Mouse (Mus musculus): ENCODE data around the gene Tmem150a. TPM values are rescaled to one million over a fixed set of nuclear protein-coding genes. Genes with fewer than 3 reads are reported as not detected.

Gene Tmem150a
- total and polyA plus RNA-seq, 2 experiments = 62.9 to 244 TPM

- 84% methylated on average over 5 of the region's 5 CpGs for WGBS
- Histone ChIP-seq H3K4me3 (ENCODE audit: insufficient read depth, low read depth, low read length) (no peak overlapping the region), H3K27ac (replicated peaks; ENCODE audit: insufficient read depth, low read depth, low read length) (no peak overlapping the region), H3K4me1 (ENCODE audit: control insufficient read depth, insufficient read depth, low read length) (no peaks in the 10 kb centered on the region), H3K27me3 (ENCODE audit: control insufficient read depth, insufficient read depth, low read length) (no peaks in the 10 kb centered on the region), H3K9ac (ENCODE audit: low read depth, low read length) (no peak overlapping the region), H3K36me3 (ENCODE audit: control insufficient read depth, insufficient read depth, low read length) (peaks cover 54% of the 10 kb centered on the region), H3K79me2 (ENCODE audit: control insufficient read depth, insufficient read depth, low read length) (no peaks in the 10 kb centered on the region)
- TF ChIP-seq CTCF (IDR thresholded peaks at IDR 0.05; ENCODE audit: low read depth, low read length) (no peak), POLR2A (IDR thresholded peaks at IDR 0.05; ENCODE audit: extremely low read depth, insufficient read depth, low read length) (no peak)
- no peak for DNase-seq (ENCODE audit: extremely low read depth, low read depth, low spot score)
Measured at GRCm38 (mm10) chr6:72318440-72318839, 36.8 kb upstream of the Tmem150a start.

- Histone ChIP-seq H3K4me3 (ENCODE audit: insufficient read depth, low read depth, low read length) (no peak overlapping the region), H3K36me3 (ENCODE audit: control insufficient read depth, insufficient read depth, low read length) (peaks cover 57% of the 10 kb centered on the region), H3K4me1 (ENCODE audit: control insufficient read depth, insufficient read depth, low read length) (no peaks in the 10 kb centered on the region), H3K79me2 (ENCODE audit: control insufficient read depth, insufficient read depth, low read length) (no peaks in the 10 kb centered on the region), H3K27ac (replicated peaks; ENCODE audit: insufficient read depth, low read depth, low read length) (no peak overlapping the region), H3K9ac (ENCODE audit: low read depth, low read length) (no peak overlapping the region), H3K27me3 (ENCODE audit: control insufficient read depth, insufficient read depth, low read length) (no peaks in the 10 kb centered on the region)
- peak; percentile 30 for DNase-seq (ENCODE audit: extremely low read depth, low read depth, low spot score)
- TF ChIP-seq CTCF (IDR thresholded peaks at IDR 0.05; ENCODE audit: low read depth, low read length) (no peak; the same call in 1 of the 2 replicates), POLR2A (IDR thresholded peaks at IDR 0.05; ENCODE audit: extremely low read depth, insufficient read depth, low read length) (no peak)
- 80% methylated on average over 11 of the region's 11 CpGs for WGBS
Measured at GRCm38 (mm10) chr6:72319019-72319418, 36.2 kb upstream of the Tmem150a start.

- TF ChIP-seq CTCF (IDR thresholded peaks at IDR 0.05; ENCODE audit: low read depth, low read length) = no peak
- TF ChIP-seq POLR2A (IDR thresholded peaks at IDR 0.05; ENCODE audit: extremely low read depth, insufficient read depth, low read length) = no peak
- no peaks in the 10 kb centered on the region for H3K79me2 ChIP-seq (ENCODE audit: control insufficient read depth, insufficient read depth, low read length)
- H3K4me1 ChIP-seq (ENCODE audit: control insufficient read depth, insufficient read depth, low read length) = no peaks in the 10 kb centered on the region
- no peak overlapping the region for H3K27ac ChIP-seq (replicated peaks; ENCODE audit: insufficient read depth, low read depth, low read length)
- no peak for DNase-seq (ENCODE audit: extremely low read depth, low read depth, low spot score)
- no peak overlapping the region for H3K9ac ChIP-seq (ENCODE audit: low read depth, low read length)
- WGBS = 99% methylated on average over 3 of the region's 3 CpGs
- H3K27me3 ChIP-seq (ENCODE audit: control insufficient read depth, insufficient read depth, low read length) = no peaks in the 10 kb centered on the region
- H3K36me3 ChIP-seq (ENCODE audit: control insufficient read depth, insufficient read depth, low read length) = peaks cover 75% of the 10 kb centered on the region
- H3K4me3 ChIP-seq (ENCODE audit: insufficient read depth, low read depth, low read length) = no peak overlapping the region
Measured at GRCm38 (mm10) chr6:72322936-72323335, 32.3 kb upstream of the Tmem150a start.

- Histone ChIP-seq H3K4me3 (ENCODE audit: insufficient read depth, low read depth, low read length) (no peak overlapping the region), H3K36me3 (ENCODE audit: control insufficient read depth, insufficient read depth, low read length) (peaks cover 79% of the 10 kb centered on the region), H3K27ac (replicated peaks; ENCODE audit: insufficient read depth, low read depth, low read length) (no peak overlapping the region), H3K4me1 (ENCODE audit: control insufficient read depth, insufficient read depth, low read length) (no peaks in the 10 kb centered on the region), H3K79me2 (ENCODE audit: control insufficient read depth, insufficient read depth, low read length) (no peaks in the 10 kb centered on the region), H3K9ac (ENCODE audit: low read depth, low read length) (no peak overlapping the region), H3K27me3 (ENCODE audit: control insufficient read depth, insufficient read depth, low read length) (no peaks in the 10 kb centered on the region)
- TF ChIP-seq POLR2A (IDR thresholded peaks at IDR 0.05; ENCODE audit: extremely low read depth, insufficient read depth, low read length) (no peak), CTCF (IDR thresholded peaks at IDR 0.05; ENCODE audit: low read depth, low read length) (no peak)
- 96% methylated on average over 6 of the region's 6 CpGs for WGBS
- no peak for DNase-seq (ENCODE audit: extremely low read depth, low read depth, low spot score)
Measured at GRCm38 (mm10) chr6:72323786-72324508, 31.3 kb upstream of the Tmem150a start.

GRCm38 (mm10) chr6:72326274-72326673 is 29.0 kb upstream of the Tmem150a start:
- peak; percentile 57 for DNase-seq (ENCODE audit: extremely low read depth, low read depth, low spot score)

GRCm38 (mm10) chr6:72329019-72329418 is 26.2 kb upstream of the Tmem150a start:
- WGBS = 94% methylated on average over 5 of the region's 5 CpGs
- no peak for DNase-seq (ENCODE audit: extremely low read depth, low read depth, low spot score)
- Histone ChIP-seq H3K9ac (ENCODE audit: low read depth, low read length) (no peak overlapping the region), H3K27me3 (ENCODE audit: control insufficient read depth, insufficient read depth, low read length) (no peaks in the 10 kb centered on the region), H3K36me3 (ENCODE audit: control insufficient read depth, insufficient read depth, low read length) (peaks cover 59% of the 10 kb centered on the region), H3K79me2 (ENCODE audit: control insufficient read depth, insufficient read depth, low read length) (no peaks in the 10 kb centered on the region), H3K27ac (replicated peaks; ENCODE audit: insufficient read depth, low read depth, low read length) (no peak overlapping the region), H3K4me3 (ENCODE audit: insufficient read depth, low read depth, low read length) (no peak overlapping the region), H3K4me1 (ENCODE audit: control insufficient read depth, insufficient read depth, low read length) (no peaks in the 10 kb centered on the region)
- TF ChIP-seq POLR2A (IDR thresholded peaks at IDR 0.05; ENCODE audit: extremely low read depth, insufficient read depth, low read length) = no peak
- TF ChIP-seq CTCF (IDR thresholded peaks at IDR 0.05; ENCODE audit: low read depth, low read length) = no peak

More at GRCm38 (mm10) chr6:72326274-72326673, 29.0 kb upstream of the Tmem150a start:
- H3K79me2 ChIP-seq (ENCODE audit: control insufficient read depth, insufficient read depth, low read length) = no peaks in the 10 kb centered on the region
- no peaks in the 10 kb centered on the region for H3K27me3 ChIP-seq (ENCODE audit: control insufficient read depth, insufficient read depth, low read length)
- no peaks in the 10 kb centered on the region for H3K4me1 ChIP-seq (ENCODE audit: control insufficient read depth, insufficient read depth, low read length)
- no peak overlapping the region for H3K27ac ChIP-seq (replicated peaks; ENCODE audit: insufficient read depth, low read depth, low read length)
- 57% methylated on average over 6 of the region's 6 CpGs for WGBS
- H3K36me3 ChIP-seq (ENCODE audit: control insufficient read depth, insufficient read depth, low read length) = peaks cover 69% of the 10 kb centered on the region
- no peak overlapping the region for H3K9ac ChIP-seq (ENCODE audit: low read depth, low read length)
- no peak overlapping the region for H3K4me3 ChIP-seq (ENCODE audit: insufficient read depth, low read depth, low read length)
- TF ChIP-seq CTCF (IDR thresholded peaks at IDR 0.05; ENCODE audit: low read depth, low read length) = peak; percentile 59; the same call in 1 of the 2 replicates
- no peak for TF ChIP-seq POLR2A (IDR thresholded peaks at IDR 0.05; ENCODE audit: extremely low read depth, insufficient read depth, low read length)
